Mouse (Mus musculus) midbrain, embryonic 12.5 days (tissue): ENCODE data around the gene Kcns1. TPM values are rescaled to one million over a fixed set of nuclear protein-coding genes. Genes with fewer than 3 reads are reported as not detected.
A peak's percentile ranks its signal among the peaks of the same experiment; 100 is the strongest.

Experiments
- ATAC-seq: fragments of 200-750 bp; cut with Nextera tagmentation; 2 replicates; pipeline ENCODE4 v1.8.0; 2017; ENCODE audit warnings: low read depth, moderate TSS enrichment, moderate library complexity; ENCODE audit not compliant: low FRiP score
- H3K27ac ChIP-seq: fragments of 300-500 bp; sonication (generic); replicated peaks from 2 replicates; pipeline ENCODE4 v1.5.1; 2016; ENCODE audit warnings: mild to moderate bottlenecking
- H3K27me3 ChIP-seq: fragments of 300-500 bp; sonication (generic); 2 replicates; pipeline ENCODE4 v1.6.1; 2016; ENCODE audit warnings: mild to moderate bottlenecking
- H3K36me3 ChIP-seq: fragments of 300-500 bp; sonication (generic); 2 replicates; pipeline ENCODE4 v1.6.1; 2016
- H3K4me1 ChIP-seq: fragments of 300-500 bp; sonication (generic); 2 replicates; pipeline ENCODE4 v1.6.1; 2016
- H3K4me2 ChIP-seq: fragments of 300-500 bp; sonication (generic); replicated peaks from 2 replicates; pipeline ENCODE4 v1.6.1; 2016; ENCODE audit warnings: mild to moderate bottlenecking, moderate library complexity
- H3K4me3 ChIP-seq: fragments of 300-500 bp; sonication (generic); 2 replicates; pipeline ENCODE4 v1.5.1; 2016; ENCODE audit warnings: mild to moderate bottlenecking
- H3K9ac ChIP-seq: fragments of 300-500 bp; sonication (generic); replicated peaks from 2 replicates; pipeline ENCODE4 v1.6.1; 2016; ENCODE audit warnings: mild to moderate bottlenecking, moderate library complexity
- H3K9me3 ChIP-seq: fragments of 300-500 bp; sonication (generic); 2 replicates; pipeline ENCODE4 v1.6.1; 2016; ENCODE audit warnings: mild to moderate bottlenecking
- WGBS: fragments of 180-500 bp; shearing (Covaris S2); methylation state at CpG from one replicate; pipeline ENCODE4 v1.1.7; 2016; 5-methylcytosine and 5-hydroxymethylcytosine counted together
- polyA plus RNA-seq: library from polyadenylated mRNA; unstranded; fragments of >200 nt; fragmentation: Nextera tagmentation; extraction: Ambion mirVana; gene quantifications from 2 replicates; pipeline ENCODE4 v1.2.1, GENCODE M21; 2016

The Kcns1 gene
- polyA plus RNA-seq, 1 experiment from 2014 or later: 0.31 TPM

- Histone ChIP-seq H3K4me3 (no peak overlapping the region), H3K27me3 (no peaks in the 10 kb centered on the region), H3K9me3 (no peaks in the 10 kb centered on the region), H3K9ac (no peak overlapping the region), H3K4me1 (peaks cover 16% of the 10 kb centered on the region), H3K27ac (no peak overlapping the region), H3K4me2 (no peak overlapping the region), H3K36me3 (no peaks in the 10 kb centered on the region)
- 74% methylated on average over 6 of the region's 6 CpGs for whole genome bisulfite sequencing
- no peak for ATAC-seq
These were observed 33.2 kb downstream of the Kcns1 start for GRCm38 (mm10) chr2:164137754-164138153.

GRCm38 (mm10) chr2:164136393-164136792 is 34.5 kb downstream of the Kcns1 start:
- 30% methylated on average over 2 of the region's 2 CpGs for WGBS
- no peak overlapping the region for H3K9ac ChIP-seq
- no peak for ATAC-seq

GRCm38 (mm10) chr2:164135367-164135766 is 35.5 kb downstream of the Kcns1 start:
- H3K36me3 ChIP-seq: 0 out of 2 replicates have a peak, but pooled peaks cover 3% of the 10 kb centered on the region
- H3K9ac ChIP-seq: no peak overlapping the region
- no peak overlapping the region for H3K4me3 ChIP-seq
- no peak for ATAC-seq
- 92% methylated on average over 1 of the region's 1 CpGs for WGBS
- no peak overlapping the region for H3K4me2 ChIP-seq
- no peaks in the 10 kb centered on the region for H3K27me3 ChIP-seq
- H3K9me3 ChIP-seq: no peaks in the 10 kb centered on the region
- H3K4me1 ChIP-seq: peaks cover 16% of the 10 kb centered on the region
- no peak overlapping the region for H3K27ac ChIP-seq

More at GRCm38 (mm10) chr2:164136393-164136792, 34.5 kb downstream of the Kcns1 start:
- Histone ChIP-seq H3K4me1 (peaks cover 16% of the 10 kb centered on the region), H3K27ac (no peak overlapping the region), H3K9me3 (no peaks in the 10 kb centered on the region), H3K4me3 (no peak overlapping the region), H3K27me3 (no peaks in the 10 kb centered on the region), H3K4me2 (no peak overlapping the region), H3K36me3 (0 out of 2 replicates have a peak, but pooled peaks cover 3% of the 10 kb centered on the region)

GRCm38 (mm10) chr2:164134563-164134962 is 36.4 kb downstream of the Kcns1 start:
- Histone ChIP-seq H3K4me3 (no peak overlapping the region), H3K9me3 (no peaks in the 10 kb centered on the region), H3K36me3 (0 out of 2 replicates have a peak, but pooled peaks cover 3% of the 10 kb centered on the region), H3K4me2 (no peak overlapping the region), H3K4me1 (peaks cover 16% of the 10 kb centered on the region), H3K27ac (0 out of 2 replicates have a peak overlapping the region, but pooled peaks have one; percentile 20), H3K9ac (no peak overlapping the region), H3K27me3 (no peaks in the 10 kb centered on the region)
- WGBS: 72% methylated on average over 6 of the region's 6 CpGs
- no peak for ATAC-seq

- Histone ChIP-seq H3K27ac (no peak overlapping the region), H3K36me3 (0 out of 2 replicates have a peak, but pooled peaks cover 3% of the 10 kb centered on the region), H3K9ac (no peak overlapping the region), H3K4me2 (no peak overlapping the region), H3K9me3 (no peaks in the 10 kb centered on the region), H3K4me3 (no peak overlapping the region), H3K27me3 (no peaks in the 10 kb centered on the region), H3K4me1 (peaks cover 10% of the 10 kb centered on the region)
- ATAC-seq: no peak
- WGBS: 88% methylated on average over 1 of the region's 1 CpGs
These were observed 39.3 kb downstream of the Kcns1 start for GRCm38 (mm10) chr2:164131586-164131985.

DNA sequence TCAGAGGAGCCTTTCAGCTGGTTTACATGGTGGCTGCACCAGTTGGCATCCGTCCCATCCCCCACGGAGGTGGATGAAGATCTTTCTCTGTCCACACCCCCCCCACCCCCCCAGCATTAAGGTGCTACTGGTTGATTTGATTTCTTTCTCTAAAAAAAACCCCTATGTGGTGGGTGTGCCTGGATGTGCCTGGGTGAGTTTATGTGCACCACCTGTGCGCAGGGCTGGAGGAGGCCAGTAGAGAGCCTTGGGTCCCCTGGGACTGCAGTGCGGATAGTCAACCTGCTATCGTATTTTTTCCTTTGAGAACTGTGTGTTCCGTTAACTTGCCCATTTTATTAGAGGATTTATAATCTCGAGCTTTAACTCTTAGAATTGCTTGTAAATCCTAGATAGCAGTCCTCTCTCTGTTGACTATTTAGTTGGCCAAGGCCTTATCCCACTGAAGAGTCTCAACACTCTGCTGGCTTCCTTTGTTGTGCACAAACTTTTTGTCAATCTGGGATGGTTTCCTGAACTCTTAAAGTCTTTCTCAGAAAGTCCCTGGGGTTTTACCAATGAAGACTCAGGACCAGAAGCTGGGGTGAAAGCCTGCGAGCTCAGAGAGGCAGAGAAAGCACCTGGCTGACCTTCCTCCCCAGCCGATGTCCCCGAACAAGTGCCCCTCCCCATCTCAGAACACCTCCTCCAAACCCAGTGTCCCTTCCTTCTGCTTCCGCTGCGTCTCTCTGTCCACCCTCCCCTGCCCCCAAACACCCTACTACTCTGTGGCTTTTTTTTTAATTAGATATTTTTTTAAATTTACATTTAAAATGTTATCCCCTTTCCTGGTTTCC is 42.1 kb downstream of the Kcns1 start:
- H3K36me3 ChIP-seq: 0 out of 2 replicates have a peak, but pooled peaks cover 7% of the 10 kb centered on the region
- no peak overlapping the region for H3K4me2 ChIP-seq
- no peak overlapping the region for H3K4me3 ChIP-seq
- H3K9me3 ChIP-seq: no peaks in the 10 kb centered on the region
- H3K9ac ChIP-seq: no peak overlapping the region
- H3K27ac ChIP-seq: no peak overlapping the region
- WGBS: 86% methylated on average over 12 of the region's 12 CpGs
- H3K4me1 ChIP-seq: no peaks in the 10 kb centered on the region
- ATAC-seq: no peak
- H3K27me3 ChIP-seq: no peaks in the 10 kb centered on the region

- no peak overlapping the region for H3K27ac ChIP-seq
- WGBS: 95% methylated on average over 2 of the region's 2 CpGs
These were observed 43.6 kb downstream of the Kcns1 start for GRCm38 (mm10) chr2:164127297-164127696.

GRCm38 (mm10) chr2:164126533-164126955 is 44.4 kb downstream of the Kcns1 start:
- no peaks in the 10 kb centered on the region for H3K9me3 ChIP-seq
- WGBS: 83% methylated on average over 13 of the region's 13 CpGs
- H3K4me2 ChIP-seq: no peak overlapping the region
- no peak overlapping the region for H3K4me3 ChIP-seq
- no peaks in the 10 kb centered on the region for H3K4me1 ChIP-seq
- H3K27ac ChIP-seq: no peak overlapping the region
- H3K36me3 ChIP-seq: 0 out of 2 replicates have a peak, but pooled peaks cover 4% of the 10 kb centered on the region
- no peak for ATAC-seq
- H3K27me3 ChIP-seq: no peaks in the 10 kb centered on the region
- H3K9ac ChIP-seq: no peak overlapping the region

More at GRCm38 (mm10) chr2:164127297-164127696, 43.6 kb downstream of the Kcns1 start:
- H3K4me1 ChIP-seq: no peaks in the 10 kb centered on the region
- ATAC-seq: no peak
- H3K36me3 ChIP-seq: 0 out of 2 replicates have a peak, but pooled peaks cover 7% of the 10 kb centered on the region
- H3K9ac ChIP-seq: no peak overlapping the region
- no peak overlapping the region for H3K4me3 ChIP-seq
- H3K9me3 ChIP-seq: no peaks in the 10 kb centered on the region
- H3K4me2 ChIP-seq: no peak overlapping the region
- H3K27me3 ChIP-seq: no peaks in the 10 kb centered on the region

DNA sequence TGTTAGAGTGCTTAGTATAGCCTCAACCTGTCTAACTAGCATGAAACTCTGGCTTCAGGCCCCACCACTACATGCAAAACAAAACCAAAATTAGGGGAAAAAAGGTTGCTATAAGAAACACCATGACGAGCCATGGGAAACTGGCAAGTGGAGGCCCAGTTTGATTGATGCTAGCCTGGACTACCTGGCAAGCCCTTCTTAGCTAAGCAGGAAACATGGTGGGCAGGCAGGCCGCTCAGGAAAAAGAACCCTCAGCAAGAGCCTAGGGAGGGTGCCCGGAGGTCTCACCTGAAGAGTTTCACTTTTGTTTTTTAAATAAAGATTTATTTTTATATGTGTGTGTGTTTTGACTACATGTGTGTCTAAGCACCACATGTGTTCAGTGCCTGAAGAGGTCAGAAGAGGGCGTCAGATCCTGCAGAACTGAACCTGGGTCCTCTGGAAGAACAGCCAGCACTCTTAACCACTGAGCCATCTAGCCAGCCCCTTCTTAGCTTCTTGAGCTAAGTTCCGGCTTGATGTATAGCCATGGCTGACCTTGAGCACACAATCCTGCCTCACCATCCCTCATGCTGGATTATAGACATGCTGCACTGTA is 47.6 kb downstream of the Kcns1 start:
- no peaks in the 10 kb centered on the region for H3K4me1 ChIP-seq
- H3K4me2 ChIP-seq: no peak overlapping the region
- no peaks in the 10 kb centered on the region for H3K9me3 ChIP-seq
- H3K27ac ChIP-seq: no peak overlapping the region
- H3K4me3 ChIP-seq: no peak overlapping the region
- 81% methylated on average over 5 of the region's 5 CpGs for WGBS
- H3K9ac ChIP-seq: no peak overlapping the region
- H3K36me3 ChIP-seq: peaks cover 31% of the 10 kb centered on the region
- ATAC-seq: no peak
- no peaks in the 10 kb centered on the region for H3K27me3 ChIP-seq

GRCm38 (mm10) chr2:164119503-164119902 is 51.4 kb downstream of the Kcns1 start:
- no peak overlapping the region for H3K27ac ChIP-seq
- no peak overlapping the region for H3K4me2 ChIP-seq
- H3K9me3 ChIP-seq: no peaks in the 10 kb centered on the region
- ATAC-seq: no peak
- WGBS: 93% methylated on average over 6 of the region's 6 CpGs
- peaks cover 33% of the 10 kb centered on the region for H3K36me3 ChIP-seq
- no peaks in the 10 kb centered on the region for H3K4me1 ChIP-seq
- no peaks in the 10 kb centered on the region for H3K27me3 ChIP-seq
- no peak overlapping the region for H3K4me3 ChIP-seq
- no peak overlapping the region for H3K9ac ChIP-seq

DNA sequence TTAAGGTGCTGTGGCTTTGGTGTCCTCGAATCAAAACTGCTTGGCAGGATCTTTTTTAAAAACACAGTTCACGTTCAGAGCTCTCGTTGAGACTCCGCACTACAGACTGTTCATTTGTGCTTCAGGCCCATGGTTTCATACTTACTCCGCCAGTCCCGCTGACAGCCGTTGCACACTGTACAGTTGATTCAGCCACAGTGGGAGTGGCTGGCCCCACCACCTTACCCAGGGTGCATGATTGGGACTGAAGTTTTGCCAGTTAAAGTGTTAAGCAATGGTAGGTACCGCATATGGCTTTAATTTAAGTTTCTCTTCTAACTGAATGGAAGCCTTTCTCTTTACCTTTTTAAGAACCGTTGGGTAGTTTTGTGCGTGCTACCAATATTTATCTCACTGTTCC is 55.4 kb downstream of the Kcns1 start:
- Histone ChIP-seq H3K9ac (no peak overlapping the region), H3K4me1 (no peaks in the 10 kb centered on the region), H3K4me2 (no peak overlapping the region), H3K27me3 (no peaks in the 10 kb centered on the region), H3K9me3 (no peaks in the 10 kb centered on the region), H3K4me3 (no peak overlapping the region), H3K36me3 (peaks cover 33% of the 10 kb centered on the region), H3K27ac (no peak overlapping the region)
- 92% methylated on average over 10 of the region's 10 CpGs for WGBS
- no peak for ATAC-seq

GRCm38 (mm10) chr2:164114051-164114450 is 56.9 kb downstream of the Kcns1 start:
- no peak overlapping the region for H3K4me2 ChIP-seq
- H3K27me3 ChIP-seq: no peaks in the 10 kb centered on the region
- H3K9ac ChIP-seq: no peak overlapping the region
- no peak overlapping the region for H3K27ac ChIP-seq
- H3K9me3 ChIP-seq: no peaks in the 10 kb centered on the region
- no peaks in the 10 kb centered on the region for H3K4me1 ChIP-seq
- 93% methylated on average over 6 of the region's 6 CpGs for WGBS
- peaks cover 18% of the 10 kb centered on the region for H3K36me3 ChIP-seq
- no peak overlapping the region for H3K4me3 ChIP-seq
- no peak for ATAC-seq
